Mouse (Mus musculus): Measurements from ENCODE around the gene Klhl3.

- no peak for TF ChIP-seq CTCF (IDR thresholded peaks at IDR 0.05; ENCODE audit: low read depth, low read length)
- TF ChIP-seq POLR2A (IDR thresholded peaks at IDR 0.05; ENCODE audit: extremely low read depth, insufficient read depth, low read length): no peak
These were observed 101.9 kb downstream of the Klhl3 start for GRCm38 (mm10) chr13:58011526-58011925.
